Mouse (Mus musculus) spleen, adult 2 months (tissue): ENCODE results near the gene Hspa1l.

Experiments used
- CTCF ChIP-seq: fragments of 200-500 bp; IDR thresholded peaks from 2 replicates; pipeline ENCODE4 v1.5.1; 2011; ENCODE audit warnings: mild to moderate bottlenecking, inconsistent platforms; ENCODE audit not compliant: insufficient read depth, insufficient read length, insufficient replicate concordance; ENCODE audit errors: extremely low read depth
- POLR2A ChIP-seq: fragments of 200-500 bp; IDR thresholded peaks from 2 replicates; pipeline ENCODE4 v1.6.1; 2011; ENCODE audit warnings: low read depth, low read length, inconsistent platforms

GRCm38 (mm10) chr17:34975581-34976492 is 3.3 kb downstream of the Hspa1l start:
- TF ChIP-seq CTCF (no peak), POLR2A (no peak)
